Mouse (Mus musculus) CH12.LX (cell line): ENCODE results near the gene 2410015M20Rik. TPM values are rescaled to one million over a fixed set of nuclear protein-coding genes. Genes with fewer than 3 reads are reported as not detected.

Experiments used
- DNase-seq: peaks from one replicate; pipeline ENCODE4 v3.0.0-alpha.2; 2013; ENCODE audit errors: extremely low read depth
- H3K27ac ChIP-seq: 2 replicates; pipeline ENCODE4 v1.5.1; 2012; ENCODE audit warnings: low read depth, mild to moderate bottlenecking, control low read depth, moderate library complexity; ENCODE audit not compliant: insufficient read depth
- H3K27me3 ChIP-seq: replicated peaks from 2 replicates; pipeline ENCODE3; 2012; ENCODE audit warnings: inconsistent platforms
- H3K36me3 ChIP-seq, 2 experiments: replicated peaks in 1 of 2; 2 replicates each; pipeline versions ENCODE3 to v1.6.1; 2012; ENCODE audit warnings: inconsistent platforms in 1 of 2, low read length in 1 of 2, mild to moderate bottlenecking in 1 of 2, mixed read lengths in 1 of 2, moderate library complexity in 1 of 2; ENCODE audit not compliant: control insufficient read depth in 1 of 2, insufficient read depth in 1 of 2
- H3K4me1 ChIP-seq, 2 experiments: 2 replicates each; pipeline ENCODE4 v1.6.1; 2012; ENCODE audit warnings: inconsistent platforms in 1 of 2, moderate library complexity in 1 of 2; ENCODE audit not compliant: insufficient read depth in 2 of 2, control insufficient read depth in 1 of 2
- H3K4me2 ChIP-seq: 2 replicates; pipeline ENCODE4 v1.6.1; 2012; ENCODE audit warnings: low read depth, mild to moderate bottlenecking, control low read depth; ENCODE audit not compliant: poor library complexity, insufficient read depth, severe bottlenecking
- H3K4me3 ChIP-seq, 3 experiments: fragments of 150-350 bp in 1 of 3; sonication (generic) in 1 of 3; replicated peaks in 1 of 3; 2 replicates each; pipeline versions ENCODE3 to v1.5.1; 2011 to 2012; ENCODE audit warnings: low read depth in 2 of 3, low read length in 2 of 3, mild to moderate bottlenecking in 2 of 3, moderate library complexity in 2 of 3, control low read depth in 1 of 3, improper control_type of control experiment in 1 of 3, inconsistent platforms in 1 of 3, mixed read lengths in 1 of 3; ENCODE audit not compliant: poor library complexity in 1 of 3
- H3K79me2 ChIP-seq: replicated peaks from 2 replicates; pipeline ENCODE4 v1.6.1; 2012; ENCODE audit warnings: mild to moderate bottlenecking, moderate library complexity; ENCODE audit not compliant: control insufficient read depth, poor library complexity, insufficient read depth, severe bottlenecking; ENCODE audit errors: extremely low read depth
- H3K9ac ChIP-seq: 2 replicates; pipeline ENCODE4 v1.6.1; 2012; ENCODE audit warnings: low read depth, mild to moderate bottlenecking, control low read depth, moderate library complexity; ENCODE audit not compliant: insufficient read depth
- H3K9me3 ChIP-seq: replicated peaks from 2 replicates; pipeline ENCODE3; 2012; ENCODE audit warnings: low read length, inconsistent platforms, mixed read lengths
- BHLHE40 ChIP-seq: IDR thresholded peaks from 2 replicates; pipeline ENCODE4 v1.6.1; 2011; ENCODE audit warnings: mild to moderate bottlenecking, low read depth, low read length, improper control_type of control experiment
- CTCF ChIP-seq, 2 experiments: IDR thresholded peaks in 1 of 2; conservative IDR thresholded peaks in 1 of 2; 2 replicates each; pipeline ENCODE4 v1.5.1; 2011 to 2012; ENCODE audit warnings: low read depth in 2 of 2, low read length in 2 of 2, improper control_type of control experiment in 1 of 2, inconsistent platforms in 1 of 2, mild to moderate bottlenecking in 1 of 2, moderate library complexity in 1 of 2
- E2F4 ChIP-seq: IDR thresholded peaks from 2 replicates; pipeline ENCODE4 v1.6.1; 2011; ENCODE audit warnings: low read depth, low read length, improper control_type of control experiment; ENCODE audit not compliant: insufficient replicate concordance
- ELF1 ChIP-seq: IDR thresholded peaks from 2 replicates; pipeline ENCODE4 v1.6.1; 2014; ENCODE audit warnings: low read depth, mild to moderate bottlenecking, inconsistent platforms, low read length, improper control_type of control experiment
- EP300 ChIP-seq: IDR thresholded peaks from 2 replicates; pipeline ENCODE4 v1.6.1; 2011; ENCODE audit warnings: low read length, improper control_type of control experiment
- ETS1 ChIP-seq: conservative IDR thresholded peaks from 2 replicates; pipeline ENCODE4 v1.6.1; 2012; ENCODE audit warnings: low read depth, mild to moderate bottlenecking, inconsistent platforms, low read length, improper control_type of control experiment, moderate library complexity
- GABPA ChIP-seq: IDR thresholded peaks from 2 replicates; pipeline ENCODE4 v1.6.1; 2012; ENCODE audit warnings: low read depth, low read length, improper control_type of control experiment, inconsistent platforms; ENCODE audit not compliant: insufficient replicate concordance
- IRF4 ChIP-seq: IDR thresholded peaks from 2 replicates; pipeline ENCODE4 v1.6.1; 2014; ENCODE audit warnings: low read depth, mild to moderate bottlenecking, inconsistent platforms, low read length, improper control_type of control experiment
- JUN ChIP-seq: IDR thresholded peaks from 2 replicates; pipeline ENCODE4 v1.6.1; 2011; ENCODE audit warnings: low read depth, mild to moderate bottlenecking, low read length, improper control_type of control experiment, moderate library complexity; ENCODE audit not compliant: insufficient read depth
- KAT2A ChIP-seq: IDR thresholded peaks from 2 replicates; pipeline ENCODE4 v1.6.1; 2012; ENCODE audit warnings: low read length, improper control_type of control experiment, inconsistent platforms; ENCODE audit not compliant: insufficient replicate concordance
- MAFK ChIP-seq: IDR thresholded peaks from 2 replicates; pipeline ENCODE4 v1.6.1; 2011; ENCODE audit warnings: low read length, improper control_type of control experiment; ENCODE audit not compliant: insufficient replicate concordance
- MAX ChIP-seq: IDR thresholded peaks from 2 replicates; pipeline ENCODE4 v1.6.1; 2011; ENCODE audit warnings: low read length, improper control_type of control experiment
- MAZ ChIP-seq: IDR thresholded peaks from 2 replicates; pipeline ENCODE4 v1.6.1; 2012; ENCODE audit warnings: low read depth, mild to moderate bottlenecking, inconsistent platforms, low read length, improper control_type of control experiment, moderate library complexity
- MEF2A ChIP-seq: IDR thresholded peaks from 2 replicates; pipeline ENCODE4 v1.6.1; 2014; ENCODE audit warnings: low read depth, mild to moderate bottlenecking, inconsistent platforms, low read length, improper control_type of control experiment, borderline replicate concordance
- MXI1 ChIP-seq: IDR thresholded peaks from 2 replicates; pipeline ENCODE4 v1.6.1; 2011; ENCODE audit warnings: mild to moderate bottlenecking, low read depth, low read length, improper control_type of control experiment
- NELFE ChIP-seq: IDR thresholded peaks from 2 replicates; pipeline ENCODE4 v1.6.1; 2011; ENCODE audit warnings: low read depth, low read length, improper control_type of control experiment
- PAX5 ChIP-seq: IDR thresholded peaks from 2 replicates; pipeline ENCODE4 v1.6.1; 2012; ENCODE audit warnings: low read length, inconsistent platforms, mixed read lengths
- POLR2A ChIP-seq: IDR thresholded peaks from 2 replicates; pipeline ENCODE4 v1.6.1; 2011; ENCODE audit warnings: low read depth, mild to moderate bottlenecking, improper control_type of control experiment, low read length
- POLR2AphosphoS2 ChIP-seq: IDR thresholded peaks from 2 replicates; pipeline ENCODE4 v1.6.1; 2011; ENCODE audit warnings: low read depth, low read length, improper control_type of control experiment
- RAD21 ChIP-seq: IDR thresholded peaks from 2 replicates; pipeline ENCODE4 v1.6.1; 2011; ENCODE audit warnings: low read depth, mild to moderate bottlenecking, low read length, improper control_type of control experiment, moderate library complexity
- RCOR1 ChIP-seq: conservative IDR thresholded peaks from 2 replicates; pipeline ENCODE4 v1.6.1; 2012; ENCODE audit warnings: low read depth, mild to moderate bottlenecking, inconsistent platforms, low read length, improper control_type of control experiment
- SMC3 ChIP-seq: IDR thresholded peaks from 2 replicates; pipeline ENCODE4 v1.6.1; 2011; ENCODE audit warnings: low read depth, low read length, improper control_type of control experiment
- TCF12 ChIP-seq: IDR thresholded peaks from 2 replicates; pipeline ENCODE4 v1.6.1; 2014; ENCODE audit warnings: low read depth, mild to moderate bottlenecking, inconsistent platforms, low read length, improper control_type of control experiment
- USF1 ChIP-seq: IDR thresholded peaks from 2 replicates; pipeline ENCODE4 v1.6.1; 2014; ENCODE audit warnings: low read depth, mild to moderate bottlenecking, inconsistent platforms, low read length, improper control_type of control experiment
- USF2 ChIP-seq: conservative IDR thresholded peaks from 2 replicates; pipeline ENCODE4 v1.6.1; 2011; ENCODE audit warnings: low read depth, low read length, improper control_type of control experiment
- ZMIZ1 ChIP-seq: IDR thresholded peaks from 2 replicates; pipeline ENCODE4 v1.6.1; 2012; ENCODE audit warnings: low read depth, mild to moderate bottlenecking, inconsistent platforms, low read length, improper control_type of control experiment
- dilution Hi-C: fragments of 300-500 bp; cut with MboI; formaldehyde crosslinking; loops from 2 replicates; pipeline ENCODE4 v1.14.3; 2020; ENCODE audit warnings: low sequenced_read_pairs; ENCODE audit not compliant: extremely low pct_unique_long_range_greater_than_20kb, extremely low pct_ligation_motif_present
- in situ Hi-C: fragments of 300-500 bp; cut with MboI; formaldehyde crosslinking; loops from 3 replicates; pipeline ENCODE4 v1.14.3; 2019; ENCODE audit warnings: low sequenced_read_pairs, low pct_ligation_motif_present, low pct_unique_long_range_greater_than_20kb, mixed read lengths
- polyA plus RNA-seq: library from polyadenylated mRNA; unstranded; fragments of >175 nt; gene quantifications from 2 replicates; pipeline ENCODE4 v1.2.1, GENCODE M21; 2012; ENCODE audit warnings: low read depth; ENCODE audit not compliant: insufficient read length
- total RNA-seq, 2 experiments: library from RNA; depleted of rRNA; stranded (reverse); fragments of 300-350 nt in 1 of 2; fragments of >200 nt in 1 of 2; gene quantifications; 2 replicates each; pipeline ENCODE4 v1.2.3; 2012 to 2014

2410015M20Rik gene
- total and polyA plus RNA-seq, 3 experiments: 154 to 272 (median 202) TPM

GRCm38 (mm10) chr17:56559386-56559785 lies 50.2 kb downstream of the 2410015M20Rik start:
- H3K4me3 ChIP-seq: no peak overlapping the region
- H3K27me3 ChIP-seq: no peaks in the 10 kb centered on the region
- TF ChIP-seq POLR2AphosphoS2 (0 out of 2 replicates have a peak, but pooled peaks have one; percentile 3), KAT2A (no peak)
- DNase-seq: no peak
- H3K9me3 ChIP-seq: no peaks in the 10 kb centered on the region
- in situ Hi-C loops (no loop called here), dilution Hi-C loops (no loop called here)
- H3K4me2 ChIP-seq: no peak overlapping the region
- no peaks in the 10 kb centered on the region for H3K4me1 ChIP-seq
- H3K9ac ChIP-seq: no peak overlapping the region
- H3K36me3 ChIP-seq: peaks cover 36 to 60% of the 10 kb centered on the region in 2 experiments
- no peaks in the 10 kb centered on the region for H3K79me2 ChIP-seq
- no peak overlapping the region for H3K27ac ChIP-seq

- dilution Hi-C loops: no loop called here
- Histone ChIP-seq H3K9me3 (no peaks in the 10 kb centered on the region), H3K4me3 (no peak overlapping the region), H3K79me2 (no peaks in the 10 kb centered on the region), H3K4me1 (no peaks in the 10 kb centered on the region), H3K27me3 (no peaks in the 10 kb centered on the region), H3K4me2 (no peak overlapping the region)
- in situ Hi-C loops: no loop called here
- peak; percentile 69 for TF ChIP-seq SMC3
- no peak for TF ChIP-seq PAX5
- TF ChIP-seq ZMIZ1: peak; percentile 45; the same call in 1 of the 2 replicates
- TF ChIP-seq MXI1: no peak
- no peak for TF ChIP-seq JUN
- no peak for TF ChIP-seq MAX
- no peak for TF ChIP-seq MEF2A
- TF ChIP-seq NELFE: no peak
- TF ChIP-seq POLR2A: no peak; the same call in 1 of the 2 replicates
- no peak for TF ChIP-seq USF1
- TF ChIP-seq CTCF (conservative IDR thresholded peaks at IDR 0.05 in 1 of 2, IDR thresholded peaks at IDR 0.05 in 1 of 2; ENCODE audit: low read depth in 2 of 2, low read length in 2 of 2): peak; percentile 78 to 85
- TF ChIP-seq ELF1: no peak
- TF ChIP-seq POLR2AphosphoS2: no peak; the same call in 1 of the 2 replicates
- TF ChIP-seq E2F4: no peak
- no peak for TF ChIP-seq MAFK
- no peak for TF ChIP-seq RCOR1
- no peak for TF ChIP-seq ETS1
- no peak for TF ChIP-seq IRF4
- TF ChIP-seq TCF12: no peak
- no peak for TF ChIP-seq USF2
- TF ChIP-seq MAZ: 0 out of 2 replicates have a peak, but pooled peaks have one; percentile 39
- no peak for TF ChIP-seq BHLHE40
- no peak for TF ChIP-seq EP300
- TF ChIP-seq GABPA: no peak
- peak; percentile 57 for TF ChIP-seq RAD21
- TF ChIP-seq, all 38 proteins: peak for 5
- Histone ChIP-seq H3K9ac (no peak overlapping the region), H3K36me3 (peaks cover 26 to 59% of the 10 kb centered on the region in 2 experiments), H3K27ac (no peak overlapping the region)
- DNase-seq: peak; percentile 69
These were observed 51.1 kb downstream of the 2410015M20Rik start for GRCm38 (mm10) chr17:56558448-56558847.
